Mouse (Mus musculus) CH12.LX (cell line): ENCODE measurements around the gene Wdr83. TPM values are rescaled to one million over a fixed set of nuclear protein-coding genes. Genes with fewer than 3 reads are reported as not detected.

Source experiments
- DNase-seq: peaks from one replicate; pipeline ENCODE4 v3.0.0-alpha.2; 2013; ENCODE audit errors: extremely low read depth
- H3K27ac ChIP-seq: 2 replicates; pipeline ENCODE4 v1.5.1; 2012; ENCODE audit warnings: low read depth, mild to moderate bottlenecking, control low read depth, moderate library complexity; ENCODE audit not compliant: insufficient read depth
- H3K27me3 ChIP-seq: replicated peaks from 2 replicates; pipeline ENCODE3; 2012; ENCODE audit warnings: inconsistent platforms
- H3K36me3 ChIP-seq, 2 experiments: replicated peaks in 1 of 2; 2 replicates each; pipeline versions ENCODE3 to v1.6.1; 2012; ENCODE audit warnings: inconsistent platforms in 1 of 2, low read length in 1 of 2, mild to moderate bottlenecking in 1 of 2, mixed read lengths in 1 of 2, moderate library complexity in 1 of 2; ENCODE audit not compliant: control insufficient read depth in 1 of 2, insufficient read depth in 1 of 2
- H3K4me1 ChIP-seq, 2 experiments: 2 replicates each; pipeline ENCODE4 v1.6.1; 2012; ENCODE audit warnings: inconsistent platforms in 1 of 2, moderate library complexity in 1 of 2; ENCODE audit not compliant: insufficient read depth in 2 of 2, control insufficient read depth in 1 of 2
- H3K4me2 ChIP-seq: 2 replicates; pipeline ENCODE4 v1.6.1; 2012; ENCODE audit warnings: low read depth, mild to moderate bottlenecking, control low read depth; ENCODE audit not compliant: poor library complexity, insufficient read depth, severe bottlenecking
- H3K4me3 ChIP-seq, 3 experiments: fragments of 150-350 bp in 1 of 3; sonication (generic) in 1 of 3; replicated peaks in 1 of 3; 2 replicates each; pipeline versions ENCODE3 to v1.5.1; 2011 to 2012; ENCODE audit warnings: low read depth in 2 of 3, low read length in 2 of 3, mild to moderate bottlenecking in 2 of 3, moderate library complexity in 2 of 3, control low read depth in 1 of 3, improper control_type of control experiment in 1 of 3, inconsistent platforms in 1 of 3, mixed read lengths in 1 of 3; ENCODE audit not compliant: poor library complexity in 1 of 3
- H3K79me2 ChIP-seq: replicated peaks from 2 replicates; pipeline ENCODE4 v1.6.1; 2012; ENCODE audit warnings: mild to moderate bottlenecking, moderate library complexity; ENCODE audit not compliant: control insufficient read depth, poor library complexity, insufficient read depth, severe bottlenecking; ENCODE audit errors: extremely low read depth
- H3K9ac ChIP-seq: 2 replicates; pipeline ENCODE4 v1.6.1; 2012; ENCODE audit warnings: low read depth, mild to moderate bottlenecking, control low read depth, moderate library complexity; ENCODE audit not compliant: insufficient read depth
- H3K9me3 ChIP-seq: replicated peaks from 2 replicates; pipeline ENCODE3; 2012; ENCODE audit warnings: low read length, inconsistent platforms, mixed read lengths
- BHLHE40 ChIP-seq: IDR thresholded peaks from 2 replicates; pipeline ENCODE4 v1.6.1; 2011; ENCODE audit warnings: mild to moderate bottlenecking, low read depth, low read length, improper control_type of control experiment
- CHD1 ChIP-seq: IDR thresholded peaks from 2 replicates; pipeline ENCODE4 v1.6.1; 2012; ENCODE audit warnings: low read depth, low read length, improper control_type of control experiment, inconsistent platforms
- CHD2 ChIP-seq: IDR thresholded peaks from 2 replicates; pipeline ENCODE4 v1.6.1; 2011; ENCODE audit warnings: low read length, improper control_type of control experiment
- ELF1 ChIP-seq: IDR thresholded peaks from 2 replicates; pipeline ENCODE4 v1.6.1; 2014; ENCODE audit warnings: low read depth, mild to moderate bottlenecking, inconsistent platforms, low read length, improper control_type of control experiment
- GABPA ChIP-seq: IDR thresholded peaks from 2 replicates; pipeline ENCODE4 v1.6.1; 2012; ENCODE audit warnings: low read depth, low read length, improper control_type of control experiment, inconsistent platforms; ENCODE audit not compliant: insufficient replicate concordance
- HCFC1 ChIP-seq: IDR thresholded peaks from 2 replicates; pipeline ENCODE4 v1.6.1; 2012; ENCODE audit warnings: low read depth, mild to moderate bottlenecking, inconsistent platforms, low read length, improper control_type of control experiment
- IRF4 ChIP-seq: IDR thresholded peaks from 2 replicates; pipeline ENCODE4 v1.6.1; 2014; ENCODE audit warnings: low read depth, mild to moderate bottlenecking, inconsistent platforms, low read length, improper control_type of control experiment
- KAT2A ChIP-seq: IDR thresholded peaks from 2 replicates; pipeline ENCODE4 v1.6.1; 2012; ENCODE audit warnings: low read length, improper control_type of control experiment, inconsistent platforms; ENCODE audit not compliant: insufficient replicate concordance
- MAX ChIP-seq: IDR thresholded peaks from 2 replicates; pipeline ENCODE4 v1.6.1; 2011; ENCODE audit warnings: low read length, improper control_type of control experiment
- MAZ ChIP-seq: IDR thresholded peaks from 2 replicates; pipeline ENCODE4 v1.6.1; 2012; ENCODE audit warnings: low read depth, mild to moderate bottlenecking, inconsistent platforms, low read length, improper control_type of control experiment, moderate library complexity
- MXI1 ChIP-seq: IDR thresholded peaks from 2 replicates; pipeline ENCODE4 v1.6.1; 2011; ENCODE audit warnings: mild to moderate bottlenecking, low read depth, low read length, improper control_type of control experiment
- MYC ChIP-seq: IDR thresholded peaks from 2 replicates; pipeline ENCODE4 v1.6.1; 2011; ENCODE audit warnings: low read depth, mild to moderate bottlenecking, improper control_type of control experiment, low read length
- NELFE ChIP-seq: IDR thresholded peaks from 2 replicates; pipeline ENCODE4 v1.6.1; 2011; ENCODE audit warnings: low read depth, low read length, improper control_type of control experiment
- NRF1 ChIP-seq: IDR thresholded peaks from 2 replicates; pipeline ENCODE4 v1.6.1; 2014; ENCODE audit warnings: low read depth, mild to moderate bottlenecking, inconsistent platforms, low read length, improper control_type of control experiment, moderate library complexity
- POLR2A ChIP-seq: IDR thresholded peaks from 2 replicates; pipeline ENCODE4 v1.6.1; 2011; ENCODE audit warnings: low read depth, mild to moderate bottlenecking, improper control_type of control experiment, low read length
- POLR2AphosphoS2 ChIP-seq: IDR thresholded peaks from 2 replicates; pipeline ENCODE4 v1.6.1; 2011; ENCODE audit warnings: low read depth, low read length, improper control_type of control experiment
- RCOR1 ChIP-seq: conservative IDR thresholded peaks from 2 replicates; pipeline ENCODE4 v1.6.1; 2012; ENCODE audit warnings: low read depth, mild to moderate bottlenecking, inconsistent platforms, low read length, improper control_type of control experiment
- SIN3A ChIP-seq: IDR thresholded peaks from 2 replicates; pipeline ENCODE4 v1.6.1; 2012; ENCODE audit warnings: low read length, improper control_type of control experiment, inconsistent platforms
- TBP ChIP-seq: conservative IDR thresholded peaks from 2 replicates; pipeline ENCODE4 v1.6.1; 2011; ENCODE audit warnings: low read depth, low read length, improper control_type of control experiment
- TCF12 ChIP-seq: IDR thresholded peaks from 2 replicates; pipeline ENCODE4 v1.6.1; 2014; ENCODE audit warnings: low read depth, mild to moderate bottlenecking, inconsistent platforms, low read length, improper control_type of control experiment
- USF2 ChIP-seq: conservative IDR thresholded peaks from 2 replicates; pipeline ENCODE4 v1.6.1; 2011; ENCODE audit warnings: low read depth, low read length, improper control_type of control experiment
- ZKSCAN1 ChIP-seq: IDR thresholded peaks from 2 replicates; pipeline ENCODE4 v1.6.1; 2012; ENCODE audit warnings: low read depth, inconsistent platforms, low read length, improper control_type of control experiment, borderline replicate concordance
- ZMIZ1 ChIP-seq: IDR thresholded peaks from 2 replicates; pipeline ENCODE4 v1.6.1; 2012; ENCODE audit warnings: low read depth, mild to moderate bottlenecking, inconsistent platforms, low read length, improper control_type of control experiment
- dilution Hi-C: fragments of 300-500 bp; cut with MboI; formaldehyde crosslinking; loops from 2 replicates; pipeline ENCODE4 v1.14.3; 2020; ENCODE audit warnings: low sequenced_read_pairs; ENCODE audit not compliant: extremely low pct_unique_long_range_greater_than_20kb, extremely low pct_ligation_motif_present
- in situ Hi-C: fragments of 300-500 bp; cut with MboI; formaldehyde crosslinking; loops from 3 replicates; pipeline ENCODE4 v1.14.3; 2019; ENCODE audit warnings: low sequenced_read_pairs, low pct_ligation_motif_present, low pct_unique_long_range_greater_than_20kb, mixed read lengths
- polyA plus RNA-seq: library from polyadenylated mRNA; unstranded; fragments of >175 nt; gene quantifications from 2 replicates; pipeline ENCODE4 v1.2.1, GENCODE M21; 2012; ENCODE audit warnings: low read depth; ENCODE audit not compliant: insufficient read length
- total RNA-seq, 2 experiments: library from RNA; depleted of rRNA; stranded (reverse); fragments of 300-350 nt in 1 of 2; fragments of >200 nt in 1 of 2; gene quantifications; 2 replicates each; pipeline ENCODE4 v1.2.3; 2012 to 2014

The Wdr83 gene
- total and polyA plus RNA-seq, 3 experiments: 5.5 to 35.6 (median 24.6) TPM

DNA sequence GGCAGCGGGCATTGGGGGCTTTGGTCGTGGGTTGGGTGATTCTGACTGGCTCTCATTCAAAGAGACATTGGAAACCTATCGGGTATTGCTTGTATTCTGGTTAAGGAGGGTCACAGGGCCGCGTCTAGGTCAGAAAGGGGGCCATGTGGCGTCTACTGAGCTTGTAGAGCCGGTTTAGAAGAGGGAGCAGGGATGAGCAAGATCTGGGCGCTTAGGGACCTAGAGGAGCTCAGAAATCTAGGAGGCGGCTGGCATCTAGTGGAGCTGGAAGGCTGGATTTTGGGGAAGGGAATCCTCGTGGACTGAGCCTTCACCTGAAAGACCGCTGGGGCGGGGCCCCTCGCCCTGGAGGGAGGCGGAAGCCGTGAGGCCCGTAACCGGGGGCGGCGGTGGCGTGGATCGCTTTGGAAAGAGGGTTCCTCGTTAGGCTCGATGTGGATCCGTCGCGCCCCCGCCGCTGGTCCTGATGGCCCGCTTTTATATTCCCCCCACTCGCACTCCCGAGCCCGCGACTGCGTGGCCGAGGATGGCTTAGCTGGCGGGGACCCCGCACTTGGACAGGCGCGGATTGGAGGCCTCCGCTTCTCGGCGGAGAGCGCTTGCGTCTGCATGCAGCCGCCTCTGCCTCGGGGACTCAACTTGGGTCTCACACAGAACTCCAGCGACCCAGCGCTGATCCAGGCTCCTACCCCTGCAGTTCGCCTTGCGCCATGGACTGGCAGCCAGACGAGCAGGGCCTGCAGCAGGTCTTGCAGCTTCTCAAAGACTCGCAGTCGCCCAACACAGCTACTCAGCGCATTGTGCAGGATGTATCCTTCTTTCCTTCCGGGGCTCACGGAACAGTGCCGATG lies 43.2 kb downstream of the Wdr83 start:
- peaks cover 3 to 49% of the 10 kb centered on the region in 2 experiments for H3K4me1 ChIP-seq
- H3K4me2 ChIP-seq: peak overlapping the region; percentile 91
- dilution Hi-C loops (no loop called here), in situ Hi-C loops (no loop called here)
- peaks cover 59% of the 10 kb centered on the region for H3K79me2 ChIP-seq
- no peaks in the 10 kb centered on the region for H3K9me3 ChIP-seq
- peak overlapping the region; percentile 94 for H3K9ac ChIP-seq
- H3K27ac ChIP-seq: peak overlapping the region; percentile 88
- TF ChIP-seq POLR2A (peak; percentile 57), USF2 (no peak), MAZ (peak; percentile 74; the same call in 1 of the 2 replicates), RCOR1 (no peak), MYC (peak; percentile 86), HCFC1 (peak; percentile 59), CHD2 (no peak), TCF12 (0 out of 2 replicates have a peak, but pooled peaks have one; percentile 44), POLR2AphosphoS2 (no peak), MAX (peak; percentile 26; the same call in 1 of the 2 replicates), BHLHE40 (no peak), ELF1 (peak; percentile 47; the same call in 1 of the 2 replicates), ZKSCAN1 (no peak), NRF1 (peak; percentile 30; the same call in 1 of the 2 replicates), GABPA (no peak), MXI1 (peak; percentile 84), TBP (0 out of 2 replicates have a peak, but pooled peaks have one; percentile 41), NELFE (no peak), KAT2A (no peak), CHD1 (no peak)
- peaks cover 25 to 44% of the 10 kb centered on the region in 2 experiments for H3K36me3 ChIP-seq
- peak overlapping the region; percentile 83 to 90 (median 88) for H3K4me3 ChIP-seq
- no peaks in the 10 kb centered on the region for H3K27me3 ChIP-seq
- DNase-seq: peak; percentile 52

DNA sequence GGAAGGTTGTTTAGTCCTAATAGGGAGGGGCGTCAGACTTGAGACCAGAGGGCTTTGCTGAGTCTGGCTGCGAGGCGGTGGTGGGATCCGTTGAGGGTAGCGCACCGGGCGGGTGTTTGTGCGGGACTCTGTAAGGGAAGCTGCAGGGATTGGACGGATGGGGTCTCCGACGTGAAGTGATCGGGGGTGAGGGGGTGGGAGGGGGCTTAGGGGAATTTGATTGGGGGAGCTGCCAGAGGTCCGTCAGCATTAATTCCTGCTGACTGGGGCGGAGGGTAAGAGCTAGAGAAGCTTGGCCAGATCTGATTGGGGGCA lies 43.8 kb downstream of the Wdr83 start:
- peaks cover 25 to 45% of the 10 kb centered on the region in 2 experiments for H3K36me3 ChIP-seq
- H3K4me2 ChIP-seq: peak overlapping the region; percentile 26; the same call in 1 of the 2 replicates
- H3K9ac ChIP-seq: peak overlapping the region; percentile 94
- H3K27me3 ChIP-seq: no peaks in the 10 kb centered on the region
- peaks cover 57% of the 10 kb centered on the region for H3K79me2 ChIP-seq
- peak; percentile 48 for DNase-seq
- H3K9me3 ChIP-seq: no peaks in the 10 kb centered on the region
- in situ Hi-C loops: no loop called here
- H3K27ac ChIP-seq: peak overlapping the region; percentile 88
- peaks cover 3 to 49% of the 10 kb centered on the region in 2 experiments for H3K4me1 ChIP-seq
- dilution Hi-C loops: no loop called here
- no peak for TF ChIP-seq SIN3A
- no peak for TF ChIP-seq POLR2A
- TF ChIP-seq CHD2: no peak
- TF ChIP-seq MYC: no peak
- TF ChIP-seq IRF4: no peak
- no peak for TF ChIP-seq ZMIZ1
- H3K4me3 ChIP-seq: peak overlapping the region; percentile 83 to 90 (median 88)
